Mouse (Mus musculus): Measurements from ENCODE around the gene Lpcat4. TPM values are rescaled to one million over a fixed set of nuclear protein-coding genes. Genes with fewer than 3 reads are reported as not detected.

Lpcat4 gene
- polyA plus RNA-seq, 1 experiment from 2014 or later, result 10.4 TPM

- no peaks in the 10 kb centered on the region for H3K27me3 ChIP-seq
- peak overlapping the region; percentile 80 for H3K4me2 ChIP-seq
- 30% methylated on average over 4 of the region's 4 CpGs for WGBS
- no peak for ATAC-seq (replicated peaks; ENCODE audit: insufficient number of reproducible peaks, insufficient read depth, low FRiP score, low read depth)
- peak overlapping the region; percentile 69 for H3K9ac ChIP-seq
- peak overlapping the region; percentile 81 for H3K4me3 ChIP-seq
- H3K36me3 ChIP-seq, result no peaks in the 10 kb centered on the region
- H3K9me3 ChIP-seq (replicated peaks), result no peaks in the 10 kb centered on the region
- H3K4me1 ChIP-seq (replicated peaks), result peaks cover 14% of the 10 kb centered on the region
- H3K27ac ChIP-seq, result no peak overlapping the region
Observed at GRCm38 (mm10) chr2:112262779-112263295, 23.6 kb downstream of the Lpcat4 start.

- Histone ChIP-seq H3K9me3 (replicated peaks) (no peaks in the 10 kb centered on the region), H3K4me1 (replicated peaks) (peaks cover 22% of the 10 kb centered on the region), H3K4me3 (no peak overlapping the region), H3K27me3 (no peaks in the 10 kb centered on the region), H3K9ac (no peak overlapping the region), H3K4me2 (no peak overlapping the region), H3K36me3 (no peaks in the 10 kb centered on the region), H3K27ac (no peak overlapping the region)
- no peak for ATAC-seq (replicated peaks; ENCODE audit: insufficient number of reproducible peaks, insufficient read depth, low FRiP score, low read depth)
- WGBS, result 70% methylated on average over 4 of the region's 4 CpGs
Observed at GRCm38 (mm10) chr2:112264364-112264763, 25.1 kb downstream of the Lpcat4 start.

- Histone ChIP-seq H3K4me2 (peak within 1 kb of the TSS; percentile 74), H3K27me3 (no peaks in the 10 kb centered on the region), H3K27ac (peak within 1 kb of the TSS; percentile 96), H3K9me3 (replicated peaks) (no peaks in the 10 kb centered on the region), H3K4me3 (peak within 1 kb of the TSS; percentile 88), H3K4me1 (replicated peaks) (peaks cover 28% of the 10 kb centered on the region), H3K36me3 (no peaks in the 10 kb centered on the region), H3K9ac (peak within 1 kb of the TSS; percentile 87)
- peak; percentile 92 for ATAC-seq (replicated peaks; ENCODE audit: insufficient number of reproducible peaks, insufficient read depth, low FRiP score, low read depth)
- under 1% methylated on average over 79 of the region's 85 CpGs for WGBS
Observed at GRCm38 (mm10) chr2:112265448-112266241, 26.4 kb downstream of the Lpcat4 start, which contains the start of gene Slc12a6. Gene Slc12a6, plus strand, starts transcription at chr2:112265825.

GRCm38 (mm10) chr2:112266242-112266592 is 26.9 kb downstream of the Lpcat4 start, which contains the start of gene Gm21985:
Gene Gm21985, plus strand, starts transcription at chr2:112266314.
- peaks cover 28% of the 10 kb centered on the region for H3K4me1 ChIP-seq (replicated peaks)
- peak within 1 kb of the TSS; percentile 87 for H3K9ac ChIP-seq
- H3K9me3 ChIP-seq (replicated peaks), result no peaks in the 10 kb centered on the region
- peak within 1 kb of the TSS; percentile 96 for H3K27ac ChIP-seq
- under 1% methylated on average over 11 of the region's 11 CpGs for WGBS
- peak; percentile 60 for ATAC-seq (replicated peaks; ENCODE audit: insufficient number of reproducible peaks, insufficient read depth, low FRiP score, low read depth)
- no peaks in the 10 kb centered on the region for H3K27me3 ChIP-seq
- no peaks in the 10 kb centered on the region for H3K36me3 ChIP-seq
- peak within 1 kb of the TSS; percentile 74 for H3K4me2 ChIP-seq
- peak within 1 kb of the TSS; percentile 88 for H3K4me3 ChIP-seq

GRCm38 (mm10) chr2:112266780-112267179 is 27.5 kb downstream of the Lpcat4 start:
- H3K27ac ChIP-seq, result peak overlapping the region; percentile 96
- H3K27me3 ChIP-seq, result no peaks in the 10 kb centered on the region
- H3K9me3 ChIP-seq (replicated peaks), result no peaks in the 10 kb centered on the region
- peaks cover 28% of the 10 kb centered on the region for H3K4me1 ChIP-seq (replicated peaks)
- no peaks in the 10 kb centered on the region for H3K36me3 ChIP-seq
- 19% methylated on average over 10 of the region's 10 CpGs for WGBS
- no peak for ATAC-seq (replicated peaks; ENCODE audit: insufficient number of reproducible peaks, insufficient read depth, low FRiP score, low read depth)
- H3K9ac ChIP-seq, result peak overlapping the region; percentile 87
- peak overlapping the region; percentile 88 for H3K4me3 ChIP-seq
- peak overlapping the region; percentile 74 for H3K4me2 ChIP-seq

- WGBS, result 48% methylated on average over 8 of the region's 8 CpGs
- no peak for ATAC-seq (replicated peaks; ENCODE audit: insufficient number of reproducible peaks, insufficient read depth, low FRiP score, low read depth)
- H3K9ac ChIP-seq, result peak overlapping the region; percentile 87; the same call in 1 of the 2 replicates
Observed at GRCm38 (mm10) chr2:112267547-112268269, 28.4 kb downstream of the Lpcat4 start.

GRCm38 (mm10) chr2:112270011-112270410 is 30.7 kb downstream of the Lpcat4 start:
- peaks cover 6% of the 10 kb centered on the region for H3K36me3 ChIP-seq
- no peak overlapping the region for H3K4me3 ChIP-seq
- H3K4me2 ChIP-seq, result peak overlapping the region; percentile 23; the same call in 1 of the 2 replicates
- H3K27me3 ChIP-seq, result no peaks in the 10 kb centered on the region
- peak overlapping the region; percentile 77 for H3K27ac ChIP-seq
- 49% methylated on average over 2 of the region's 2 CpGs for WGBS
- peaks cover 19% of the 10 kb centered on the region for H3K4me1 ChIP-seq (replicated peaks)
- H3K9ac ChIP-seq, result no peak overlapping the region
- no peaks in the 10 kb centered on the region for H3K9me3 ChIP-seq (replicated peaks)
- no peak for ATAC-seq (replicated peaks; ENCODE audit: insufficient number of reproducible peaks, insufficient read depth, low FRiP score, low read depth)

More at GRCm38 (mm10) chr2:112267547-112268269, 28.4 kb downstream of the Lpcat4 start:
- no peaks in the 10 kb centered on the region for H3K27me3 ChIP-seq
- H3K4me1 ChIP-seq (replicated peaks), result peaks cover 25% of the 10 kb centered on the region
- peak overlapping the region; percentile 96; the same call in 1 of the 2 replicates for H3K27ac ChIP-seq
- H3K36me3 ChIP-seq, result no peaks in the 10 kb centered on the region; the same call in 1 of the 2 replicates
- H3K9me3 ChIP-seq (replicated peaks), result no peaks in the 10 kb centered on the region
- H3K4me3 ChIP-seq, result peak overlapping the region; percentile 88
- peak overlapping the region; percentile 74 for H3K4me2 ChIP-seq

- no peak overlapping the region for H3K9ac ChIP-seq
- H3K36me3 ChIP-seq, result peaks cover 6% of the 10 kb centered on the region
- WGBS, result 76% methylated on average over 2 of the region's 2 CpGs
- H3K27ac ChIP-seq, result no peak overlapping the region
- no peak overlapping the region for H3K4me2 ChIP-seq
- no peak overlapping the region for H3K4me3 ChIP-seq
- H3K4me1 ChIP-seq (replicated peaks), result peaks cover 14% of the 10 kb centered on the region
- H3K9me3 ChIP-seq (replicated peaks), result no peaks in the 10 kb centered on the region
- no peaks in the 10 kb centered on the region for H3K27me3 ChIP-seq
- no peak for ATAC-seq (replicated peaks; ENCODE audit: insufficient number of reproducible peaks, insufficient read depth, low FRiP score, low read depth)
Observed at GRCm38 (mm10) chr2:112272909-112273308, 33.6 kb downstream of the Lpcat4 start.

GRCm38 (mm10) chr2:112273474-112273873 is 34.2 kb downstream of the Lpcat4 start:
- Histone ChIP-seq H3K9ac (no peak overlapping the region), H3K27ac (no peak overlapping the region), H3K4me1 (replicated peaks) (peaks cover 12% of the 10 kb centered on the region), H3K4me3 (no peak overlapping the region), H3K4me2 (no peak overlapping the region), H3K36me3 (peaks cover 6% of the 10 kb centered on the region), H3K9me3 (replicated peaks) (no peaks in the 10 kb centered on the region), H3K27me3 (no peaks in the 10 kb centered on the region)
- no peak for ATAC-seq (replicated peaks; ENCODE audit: insufficient number of reproducible peaks, insufficient read depth, low FRiP score, low read depth)
- WGBS, result 78% methylated on average over 6 of the region's 6 CpGs

- H3K27ac ChIP-seq, result no peak overlapping the region
- no peak overlapping the region for H3K9ac ChIP-seq
- no peak for ATAC-seq (replicated peaks; ENCODE audit: insufficient number of reproducible peaks, insufficient read depth, low FRiP score, low read depth)
- WGBS, result 92% methylated on average over 3 of the region's 3 CpGs
- peaks cover 6% of the 10 kb centered on the region for H3K36me3 ChIP-seq
- no peaks in the 10 kb centered on the region; the same call in 1 of the 2 replicates for H3K4me1 ChIP-seq (replicated peaks)
- no peaks in the 10 kb centered on the region for H3K9me3 ChIP-seq (replicated peaks)
- H3K4me3 ChIP-seq, result no peak overlapping the region
- H3K27me3 ChIP-seq, result no peaks in the 10 kb centered on the region
- no peak overlapping the region for H3K4me2 ChIP-seq
Observed at GRCm38 (mm10) chr2:112276870-112277269, 37.6 kb downstream of the Lpcat4 start.

GRCm38 (mm10) chr2:112282846-112283245 is 43.6 kb downstream of the Lpcat4 start:
- no peak overlapping the region for H3K4me3 ChIP-seq
- no peak overlapping the region for H3K27ac ChIP-seq
- peaks cover 20% of the 10 kb centered on the region for H3K4me1 ChIP-seq (replicated peaks)
- 89% methylated on average over 1 of the region's 1 CpGs for WGBS
- no peak overlapping the region for H3K4me2 ChIP-seq
- no peaks in the 10 kb centered on the region for H3K36me3 ChIP-seq
- H3K9me3 ChIP-seq (replicated peaks), result no peaks in the 10 kb centered on the region
- no peaks in the 10 kb centered on the region for H3K27me3 ChIP-seq
- H3K9ac ChIP-seq, result no peak overlapping the region
- no peak for ATAC-seq (replicated peaks; ENCODE audit: insufficient number of reproducible peaks, insufficient read depth, low FRiP score, low read depth)
